Comparison of ENCODE assay signal across 8 mouse cellular contexts in the genomic region with DNA sequence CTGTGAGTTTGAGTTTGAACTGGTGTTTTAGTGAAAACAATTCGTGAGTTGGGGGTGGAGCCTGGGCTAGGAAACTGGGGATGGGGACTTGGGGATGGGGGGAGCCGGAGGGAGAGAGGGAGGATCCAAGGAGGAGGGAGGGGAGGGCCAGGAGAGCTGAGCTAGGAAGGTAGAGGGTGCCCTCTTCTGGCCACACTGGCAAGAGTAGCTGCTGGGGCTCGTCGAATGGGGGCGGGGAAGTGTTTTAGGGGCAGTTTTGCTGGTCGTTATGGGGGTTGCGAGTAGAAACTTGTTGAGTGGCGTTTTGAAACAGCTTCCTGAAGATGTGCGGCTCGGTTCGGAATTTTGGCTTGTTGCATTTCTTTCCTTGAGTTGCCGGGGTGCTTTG. TPM values are rescaled to one million over a fixed set of nuclear protein-coding genes. Genes with fewer than 3 reads are reported as not detected.
DNase-seq lines count a peak whose midpoint lies in the region; ATAC-seq and TF ChIP-seq lines count a peak whose summit lies in the region.

No protein-coding gene starts in this region.

- H3K9me3 ChIP-seq in intestine, embryonic 16.5 days (ENCODE audit: control insufficient read depth, low read length) = no peaks in the 10 kb centered on the region
- H3K9me3 ChIP-seq in midbrain, embryonic 10.5 days (replicated peaks) = no peaks in the 10 kb centered on the region
- H3K9me3 ChIP-seq in stomach, embryonic 15.5 days = no peaks in the 10 kb centered on the region

- H3K4me1 ChIP-seq in intestine, embryonic 16.5 days (ENCODE audit: control insufficient read depth, insufficient read depth, low read length) = no peaks in the 10 kb centered on the region
- H3K4me1 ChIP-seq in midbrain, embryonic 10.5 days = peaks cover 52% of the 10 kb centered on the region
- H3K4me1 ChIP-seq in stomach, embryonic 15.5 days = 0 out of 2 replicates have a peak, but pooled peaks cover 4% of the 10 kb centered on the region
- H3K4me1 ChIP-seq in thymus, adult 2 months (replicated peaks; ENCODE audit: control insufficient read depth, insufficient read depth, low read length) = no peaks in the 10 kb centered on the region

- no peak for TF ChIP-seq POLR2A in thymus, adult 2 months (IDR thresholded peaks at IDR 0.05; ENCODE audit: control insufficient read depth, extremely low read depth, insufficient read depth, low read length, poor library complexity)

- H3K27me3 ChIP-seq in intestine, embryonic 16.5 days (replicated peaks; ENCODE audit: control insufficient read depth, insufficient read depth, low read length) = peaks cover 20% of the 10 kb centered on the region
- H3K27me3 ChIP-seq in midbrain, embryonic 10.5 days (ENCODE audit: low read depth, poor library complexity, severe bottlenecking) = peaks cover 53% of the 10 kb centered on the region
- peaks cover 13% of the 10 kb centered on the region for H3K27me3 ChIP-seq in stomach, embryonic 15.5 days (replicated peaks)
- H3K27me3 ChIP-seq in thymus, adult 2 months (ENCODE audit: control insufficient read depth, insufficient read depth, low read length) = no peaks in the 10 kb centered on the region; the same call in 1 of the 2 replicates

- WGBS in intestine, embryonic 16.5 days = under 1% methylated on average over 12 of the region's 12 CpGs
- WGBS in midbrain, embryonic 10.5 days = 0% methylated on average over 12 of the region's 12 CpGs
- 0% methylated on average over 12 of the region's 12 CpGs for WGBS in stomach, embryonic 15.5 days
- WGBS in thymus, adult 2 months = 5% methylated on average over 12 of the region's 12 CpGs

- no peak overlapping the region for H3K27ac ChIP-seq in intestine, embryonic 16.5 days (ENCODE audit: low read length)
- H3K27ac ChIP-seq in midbrain, embryonic 10.5 days (replicated peaks) = peak overlapping the region; percentile 46
- H3K27ac ChIP-seq in stomach, embryonic 15.5 days = no peak overlapping the region
- H3K27ac ChIP-seq in thymus, adult 2 months (ENCODE audit: control insufficient read depth, insufficient read depth, low read length) = no peak overlapping the region

- no peaks in the 10 kb centered on the region for H3K36me3 ChIP-seq in intestine, embryonic 16.5 days (ENCODE audit: control insufficient read depth, insufficient read depth, low read length)
- H3K36me3 ChIP-seq in midbrain, embryonic 10.5 days = no peaks in the 10 kb centered on the region
- no peaks in the 10 kb centered on the region for H3K36me3 ChIP-seq in stomach, embryonic 15.5 days
- H3K36me3 ChIP-seq in thymus, adult 2 months (ENCODE audit: control insufficient read depth, insufficient read depth, low read length) = no peaks in the 10 kb centered on the region

- DNase-seq in adrenal gland, postnatal 14 days = peak; percentile 80
- DNase-seq in embryo, embryonic 11 days = peak; percentile 92
- DNase-seq in gastrocnemius, postnatal 36 days = peak; percentile 26 to 51
- DNase-seq in left cerebral cortex, postnatal 36 days (ENCODE audit: low spot score in 2 of 2) = peak; percentile 75
- DNase-seq in midbrain, embryonic 10.5 days (ENCODE audit: low spot score) = peak; percentile 89
- DNase-seq in thymus, adult 2 months = no peak

- H3K9ac ChIP-seq in intestine, embryonic 16.5 days (ENCODE audit: low read depth, low read length) = peak overlapping the region; percentile 44; the same call in 1 of the 2 replicates
- H3K9ac ChIP-seq in stomach, embryonic 15.5 days = no peak overlapping the region

- ATAC-seq in intestine, embryonic 16.5 days = peak; percentile 75
- peak; percentile 73; the same call in 1 of the 2 replicates for ATAC-seq in stomach, embryonic 15.5 days (ENCODE audit: insufficient read depth, low FRiP score, low read depth)

- H3K4me3 ChIP-seq in intestine, embryonic 16.5 days (ENCODE audit: low read length) = peak overlapping the region; percentile 60
- peak overlapping the region; percentile 70 for H3K4me3 ChIP-seq in midbrain, embryonic 10.5 days
- peak overlapping the region; percentile 57 for H3K4me3 ChIP-seq in stomach, embryonic 15.5 days (replicated peaks)
- no peak overlapping the region for H3K4me3 ChIP-seq in thymus, adult 2 months (ENCODE audit: control insufficient read depth, insufficient read depth, low read length)

- TF ChIP-seq CTCF in thymus, adult 2 months (IDR thresholded peaks at IDR 0.05; ENCODE audit: borderline replicate concordance, control insufficient read depth, extremely low read depth, insufficient read depth, low read length, poor library complexity) = no peak

- intact Hi-C loops in gastrocnemius, postnatal 36 days (cut with DNase I) = loop anchor here (5.0 to 10.0 kb wide), 2 partner anchors 818 to 1010 kb away; no protein-coding TSS in a partner anchor
- intact Hi-C loops in left cerebral cortex, postnatal 36 days (cut with DNase I) = loop anchor here (5.0 to 10.0 kb wide), 8 partner anchors 200 to 1723 kb away; a partner anchor contains a TSS

- H3K4me2 ChIP-seq in intestine, embryonic 16.5 days (ENCODE audit: low read depth, low read length) = peak overlapping the region; percentile 70
- peak overlapping the region; percentile 88 for H3K4me2 ChIP-seq in stomach, embryonic 15.5 days

RNA-seq across cellular contexts. Expression of a gene that starts 20.3 kb away (rescaled TPM):
- total RNA-seq in adrenal gland, postnatal 14 days (2021) = 0.34 and 0.41 TPM in 2 replicates
- total RNA-seq in gastrocnemius, postnatal 36 days (2021) = under 1 TPM; 0.44 to 0.94 TPM
- 2.1 and 2.2 TPM in 2 replicates for polyA plus RNA-seq in intestine, embryonic 16.5 days (2015; fragmentation: Nextera tagmentation; extraction: Ambion mirVana)
- total RNA-seq in left cerebral cortex, postnatal 36 days (2021) = 10 to 100 TPM; 26.9 to 30.3 TPM
- polyA plus RNA-seq in midbrain, embryonic 10.5 days (2016; fragmentation: Nextera tagmentation; extraction: Ambion mirVana) = 1.5 and 1.6 TPM in 2 replicates
- 2.3 and 2.4 TPM in 2 replicates for polyA plus RNA-seq in stomach, embryonic 15.5 days (2015; fragmentation: Nextera tagmentation; extraction: Ambion mirVana)
- 0.17 and 0.24 TPM in 2 replicates for polyA plus RNA-seq in thymus, adult 2 months (2012; rRNA removed)
